Mouse (Mus musculus): ENCODE data around the gene Emg1.

- TF ChIP-seq POLR2A (IDR thresholded peaks at IDR 0.05; ENCODE audit: extremely low read depth, insufficient read depth, low read length) (no peak), CTCF (IDR thresholded peaks at IDR 0.05; ENCODE audit: low read depth, low read length) (no peak)
Observed at GRCm38 (mm10) chr6:124742839-124743514, 31.0 kb upstream of the Emg1 start.

Measured in liver, adult 2 months (tissue).